Mouse (Mus musculus): ENCODE results near the gene Adra2a. TPM values are rescaled to one million over a fixed set of nuclear protein-coding genes. Genes with fewer than 3 reads are reported as not detected.

Gene Adra2a
- total and polyA plus RNA-seq, 2 experiments from 2014 or later, result 4.2 to 34.4 TPM

DNA sequence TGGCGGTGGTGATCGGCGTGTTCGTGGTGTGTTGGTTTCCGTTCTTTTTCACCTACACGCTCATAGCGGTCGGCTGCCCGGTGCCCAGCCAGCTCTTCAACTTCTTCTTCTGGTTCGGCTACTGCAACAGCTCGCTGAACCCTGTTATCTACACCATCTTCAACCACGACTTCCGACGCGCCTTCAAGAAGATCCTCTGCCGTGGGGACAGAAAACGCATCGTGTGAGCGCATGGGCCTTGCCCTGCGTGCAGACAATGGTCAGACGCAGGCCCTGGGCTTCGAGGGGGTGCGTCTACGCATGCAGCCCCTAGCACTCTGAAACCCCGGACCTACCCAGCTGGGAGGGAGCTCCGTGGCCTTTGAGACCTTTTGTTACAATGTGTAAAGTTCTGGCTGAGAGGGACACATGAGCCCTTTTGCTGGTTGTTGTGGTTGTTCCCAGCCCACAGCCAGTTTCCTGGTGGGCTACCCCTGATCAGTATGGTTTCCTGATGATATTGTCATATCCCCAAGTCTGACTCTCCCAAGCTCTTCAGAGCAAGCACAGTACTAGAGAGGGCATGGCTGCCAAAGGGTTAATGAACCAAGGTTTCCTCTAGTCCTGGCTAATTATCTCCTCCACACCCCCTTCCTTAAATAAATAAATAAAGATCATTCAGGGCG is 3.6 kb downstream of the Adra2a start:
- H3K4me1 ChIP-seq (ENCODE audit: insufficient read depth, low read length), result 0 out of 2 replicates have a peak, but pooled peaks cover 6% of the 10 kb centered on the region

GRCm38 (mm10) chr19:54048161-54048885 is 4.4 kb downstream of the Adra2a start:
- Histone ChIP-seq H3K4me2 (ENCODE audit: low read depth, low read length) (peak overlapping the region; percentile 98), H3K36me3 (ENCODE audit: insufficient read depth, low read length) (no peaks in the 10 kb centered on the region), H3K27me3 (ENCODE audit: insufficient read depth, low read length) (peaks cover 6% of the 10 kb centered on the region; the same call in 1 of the 2 replicates), H3K27ac (no peak overlapping the region), H3K4me3 (ENCODE audit: low read length) (no peak overlapping the region), H3K9me3 (ENCODE audit: low read length) (no peaks in the 10 kb centered on the region), H3K4me1 (ENCODE audit: insufficient read depth, low read length) (0 out of 2 replicates have a peak, but pooled peaks cover 6% of the 10 kb centered on the region), H3K9ac (replicated peaks; ENCODE audit: low read length) (no peak overlapping the region)
- no peak for TF ChIP-seq CTCF (IDR thresholded peaks at IDR 0.05; ENCODE audit: low read depth)
- 15% methylated on average over 12 of the region's 13 CpGs for WGBS
- DNase-seq (ENCODE audit: low spot score) (peak; percentile 15), ATAC-seq (no peak)

More for the DNA sequence above, 3.6 kb downstream of the Adra2a start:
- H3K27ac ChIP-seq, result no peak overlapping the region
- DNase-seq (ENCODE audit: low spot score), result peak; percentile 21
- no peaks in the 10 kb centered on the region for H3K9me3 ChIP-seq (ENCODE audit: low read length)
- ATAC-seq, result no peak
- no peak for TF ChIP-seq CTCF (IDR thresholded peaks at IDR 0.05; ENCODE audit: low read depth)
- H3K9ac ChIP-seq (replicated peaks; ENCODE audit: low read length), result peak overlapping the region; percentile 60
- peak overlapping the region; percentile 64 for H3K4me3 ChIP-seq (ENCODE audit: low read length)
- H3K4me2 ChIP-seq (ENCODE audit: low read depth, low read length), result peak overlapping the region; percentile 98
- H3K27me3 ChIP-seq (ENCODE audit: insufficient read depth, low read length), result peaks cover 6% of the 10 kb centered on the region; the same call in 1 of the 2 replicates
- H3K36me3 ChIP-seq (ENCODE audit: insufficient read depth, low read length), result no peaks in the 10 kb centered on the region
- WGBS, result 5% methylated on average over 27 of the region's 27 CpGs

GRCm38 (mm10) chr19:54051651-54052050 is 7.7 kb downstream of the Adra2a start:
- no peak overlapping the region for H3K27ac ChIP-seq
- TF ChIP-seq CTCF (IDR thresholded peaks at IDR 0.05; ENCODE audit: low read depth), result no peak
- no peak overlapping the region for H3K4me2 ChIP-seq (ENCODE audit: low read depth, low read length)
- H3K9me3 ChIP-seq (ENCODE audit: low read length), result no peaks in the 10 kb centered on the region
- no peaks in the 10 kb centered on the region for H3K4me1 ChIP-seq (ENCODE audit: insufficient read depth, low read length)
- no peaks in the 10 kb centered on the region for H3K27me3 ChIP-seq (ENCODE audit: insufficient read depth, low read length)
- no peaks in the 10 kb centered on the region for H3K36me3 ChIP-seq (ENCODE audit: insufficient read depth, low read length)
- DNase-seq (ENCODE audit: low spot score), result no peak
- ATAC-seq, result no peak
- H3K4me3 ChIP-seq (ENCODE audit: low read length), result no peak overlapping the region
- H3K9ac ChIP-seq (replicated peaks; ENCODE audit: low read length), result no peak overlapping the region
- WGBS, result 67% methylated on average over 4 of the region's 4 CpGs

DNA sequence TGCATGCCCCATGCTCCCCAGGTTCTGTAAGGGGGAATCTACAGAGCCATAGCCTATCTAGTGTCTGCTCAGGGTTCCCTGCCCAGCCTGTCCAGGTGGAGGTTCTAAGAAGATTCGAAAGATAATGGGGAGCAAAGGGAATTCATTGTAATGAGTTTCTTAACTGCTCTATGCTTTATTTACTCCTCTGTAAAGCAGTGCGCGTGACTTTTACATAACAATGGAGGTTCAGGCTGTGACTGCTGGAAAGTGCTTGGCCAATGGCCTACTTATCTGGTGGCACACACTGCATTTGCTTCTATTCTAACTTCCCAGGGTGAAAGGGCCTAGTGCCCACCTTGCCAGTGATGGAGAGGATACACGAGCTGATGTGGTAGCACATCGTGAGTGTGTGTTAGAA is 11.9 kb downstream of the Adra2a start:
- H3K27me3 ChIP-seq (ENCODE audit: insufficient read depth, low read length), result no peaks in the 10 kb centered on the region
- no peak overlapping the region for H3K9ac ChIP-seq (replicated peaks; ENCODE audit: low read length)
- ATAC-seq, result no peak
- no peak overlapping the region for H3K4me2 ChIP-seq (ENCODE audit: low read depth, low read length)
- no peaks in the 10 kb centered on the region for H3K9me3 ChIP-seq (ENCODE audit: low read length)
- H3K27ac ChIP-seq, result no peak overlapping the region
- H3K4me3 ChIP-seq (ENCODE audit: low read length), result no peak overlapping the region
- no peak for TF ChIP-seq CTCF (IDR thresholded peaks at IDR 0.05; ENCODE audit: low read depth)
- no peaks in the 10 kb centered on the region for H3K4me1 ChIP-seq (ENCODE audit: insufficient read depth, low read length)
- DNase-seq (ENCODE audit: low spot score), result no peak
- 42% methylated on average over 5 of the region's 5 CpGs for WGBS
- H3K36me3 ChIP-seq (ENCODE audit: insufficient read depth, low read length), result no peaks in the 10 kb centered on the region

- WGBS, result 87% methylated on average over 7 of the region's 7 CpGs
These were observed 24.5 kb downstream of the Adra2a start for GRCm38 (mm10) chr19:54068447-54068846.

GRCm38 (mm10) chr19:54070521-54070920 is 26.6 kb downstream of the Adra2a start:
- ATAC-seq, result no peak
- TF ChIP-seq CTCF (IDR thresholded peaks at IDR 0.05; ENCODE audit: low read depth), result no peak
- no peaks in the 10 kb centered on the region for H3K4me1 ChIP-seq (ENCODE audit: insufficient read depth, low read length)
- no peak overlapping the region for H3K4me2 ChIP-seq (ENCODE audit: low read depth, low read length)
- no peaks in the 10 kb centered on the region for H3K27me3 ChIP-seq (ENCODE audit: insufficient read depth, low read length)
- DNase-seq (ENCODE audit: low spot score), result no peak
- no peak overlapping the region for H3K4me3 ChIP-seq (ENCODE audit: low read length)
- 81% methylated on average over 5 of the region's 5 CpGs for WGBS
- no peak overlapping the region for H3K27ac ChIP-seq
- no peaks in the 10 kb centered on the region for H3K36me3 ChIP-seq (ENCODE audit: insufficient read depth, low read length)
- H3K9me3 ChIP-seq (ENCODE audit: low read length), result no peaks in the 10 kb centered on the region
- H3K9ac ChIP-seq (replicated peaks; ENCODE audit: low read length), result no peak overlapping the region

More at GRCm38 (mm10) chr19:54068447-54068846, 24.5 kb downstream of the Adra2a start:
- H3K4me1 ChIP-seq (ENCODE audit: insufficient read depth, low read length), result no peaks in the 10 kb centered on the region
- no peak for TF ChIP-seq CTCF (IDR thresholded peaks at IDR 0.05; ENCODE audit: low read depth)
- H3K36me3 ChIP-seq (ENCODE audit: insufficient read depth, low read length), result no peaks in the 10 kb centered on the region
- H3K4me3 ChIP-seq (ENCODE audit: low read length), result no peak overlapping the region
- H3K9me3 ChIP-seq (ENCODE audit: low read length), result no peaks in the 10 kb centered on the region
- no peaks in the 10 kb centered on the region for H3K27me3 ChIP-seq (ENCODE audit: insufficient read depth, low read length)
- H3K27ac ChIP-seq, result no peak overlapping the region
- no peak overlapping the region for H3K4me2 ChIP-seq (ENCODE audit: low read depth, low read length)
- H3K9ac ChIP-seq (replicated peaks; ENCODE audit: low read length), result no peak overlapping the region
- DNase-seq (ENCODE audit: low spot score), result no peak
- no peak for ATAC-seq

Data from hindbrain, postnatal 0 days (tissue).